Mouse (Mus musculus) embryonic facial prominence, embryonic 13.5 days (tissue): ENCODE data around the gene Efcab11. TPM values are rescaled to one million over a fixed set of nuclear protein-coding genes. Genes with fewer than 3 reads are reported as not detected.
A peak's percentile ranks its signal among the peaks of the same experiment; 100 is the strongest.

Experiments
- ATAC-seq: fragments of 200-750 bp; cut with Nextera tagmentation; 2 replicates; pipeline ENCODE4 v1.8.0; 2017; ENCODE audit warnings: low read depth; ENCODE audit not compliant: insufficient number of reproducible peaks, insufficient read depth, low FRiP score, low TSS enrichment
- H3K27ac ChIP-seq: fragments of 300-500 bp; sonication (generic); 2 replicates; pipeline ENCODE4 v1.5.1; 2015; ENCODE audit warnings: moderate library complexity, mild to moderate bottlenecking, inconsistent platforms
- H3K27me3 ChIP-seq: fragments of 300-500 bp; sonication (generic); 2 replicates; pipeline ENCODE4 v1.6.1; 2015; ENCODE audit warnings: mild to moderate bottlenecking, inconsistent platforms
- H3K36me3 ChIP-seq: fragments of 300-500 bp; sonication (generic); 2 replicates; pipeline ENCODE4 v1.6.1; 2015; ENCODE audit warnings: mild to moderate bottlenecking, inconsistent platforms
- H3K4me1 ChIP-seq: fragments of 300-500 bp; sonication (generic); 2 replicates; pipeline ENCODE4 v1.6.1; 2015; ENCODE audit warnings: inconsistent platforms
- H3K4me2 ChIP-seq: fragments of 300-500 bp; sonication (generic); 2 replicates; pipeline ENCODE4 v1.6.1; 2015; ENCODE audit warnings: moderate library complexity, mild to moderate bottlenecking, inconsistent platforms
- H3K4me3 ChIP-seq: fragments of 300-500 bp; sonication (generic); 2 replicates; pipeline ENCODE4 v1.5.1; 2015; ENCODE audit warnings: mild to moderate bottlenecking, inconsistent platforms
- H3K9ac ChIP-seq: fragments of 300-500 bp; sonication (generic); 2 replicates; pipeline ENCODE4 v1.6.1; 2015; ENCODE audit warnings: mild to moderate bottlenecking, inconsistent platforms
- H3K9me3 ChIP-seq: fragments of 300-500 bp; sonication (generic); 2 replicates; pipeline ENCODE4 v1.6.1; 2016; ENCODE audit warnings: inconsistent platforms
- WGBS: fragments of 180-500 bp; shearing (Covaris S2); methylation state at CpG from one replicate; pipeline ENCODE4 v1.1.7; 2015; ENCODE audit warnings: mixed read lengths; 5-methylcytosine and 5-hydroxymethylcytosine counted together
- polyA plus RNA-seq: library from polyadenylated mRNA; unstranded; fragments of >200 nt; fragmentation: Nextera tagmentation; extraction: Ambion mirVana; gene quantifications from 2 replicates; pipeline ENCODE4 v1.2.1, GENCODE M21; 2015

Efcab11 gene
- polyA plus RNA-seq, 1 experiment from 2014 or later = 16.8 TPM

- H3K4me2 ChIP-seq = no peak overlapping the region
- peaks cover 23% of the 10 kb centered on the region for H3K4me1 ChIP-seq
- H3K9ac ChIP-seq = no peak overlapping the region
- no peaks in the 10 kb centered on the region for H3K27me3 ChIP-seq
- H3K9me3 ChIP-seq = no peaks in the 10 kb centered on the region; the same call in 1 of the 2 replicates
- H3K27ac ChIP-seq = peak overlapping the region; percentile 57; the same call in 1 of the 2 replicates
- 45% methylated on average over 7 of the region's 7 CpGs for WGBS
- ATAC-seq = no peak
- no peak overlapping the region for H3K4me3 ChIP-seq
- H3K36me3 ChIP-seq = no peaks in the 10 kb centered on the region
Observed at GRCm38 (mm10) chr12:99794792-99795620, 89.2 kb downstream of the Efcab11 start.

- no peaks in the 10 kb centered on the region; the same call in 1 of the 2 replicates for H3K9me3 ChIP-seq
- no peak overlapping the region for H3K9ac ChIP-seq
- H3K4me2 ChIP-seq = no peak overlapping the region
- no peak overlapping the region; the same call in 1 of the 2 replicates for H3K27ac ChIP-seq
- no peaks in the 10 kb centered on the region for H3K36me3 ChIP-seq
- WGBS = 78% methylated on average over 4 of the region's 4 CpGs
- ATAC-seq = no peak
- no peaks in the 10 kb centered on the region for H3K27me3 ChIP-seq
- H3K4me1 ChIP-seq = peaks cover 23% of the 10 kb centered on the region
- no peak overlapping the region for H3K4me3 ChIP-seq
Observed at GRCm38 (mm10) chr12:99794158-99794515, 90.1 kb downstream of the Efcab11 start.

DNA sequence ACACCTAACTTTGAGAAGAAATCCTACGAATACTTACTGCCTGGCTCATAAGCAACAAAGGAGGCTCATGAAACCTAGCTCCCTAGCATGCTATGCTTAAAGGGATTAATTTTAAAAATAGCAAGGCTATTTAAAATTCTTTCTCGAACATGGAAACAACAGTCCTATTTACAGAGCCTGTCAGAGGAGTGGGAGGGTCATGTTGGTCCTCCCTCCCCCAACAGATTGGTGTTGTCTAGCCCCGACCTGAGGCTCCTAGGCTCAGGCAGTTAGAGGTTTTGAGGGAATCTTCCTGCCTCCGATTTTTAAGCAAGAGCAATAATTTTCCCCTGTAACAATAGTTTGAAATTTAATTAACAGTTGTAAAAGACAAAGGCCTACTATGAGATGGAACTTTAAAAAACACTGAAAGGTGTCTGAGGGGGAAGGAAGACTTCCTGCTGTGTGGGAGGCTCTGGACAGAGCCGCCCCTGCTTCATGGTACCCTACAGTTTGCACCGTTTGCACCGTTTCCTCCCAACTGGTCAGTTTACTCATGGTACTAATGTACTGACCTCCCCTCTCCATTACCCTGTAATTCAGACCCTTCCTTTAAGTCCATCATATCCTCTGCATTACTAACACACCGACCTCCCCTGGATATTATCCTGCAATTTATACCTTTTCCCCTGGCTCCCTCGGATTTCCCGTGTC lies 90.6 kb downstream of the Efcab11 start:
- Histone ChIP-seq H3K27me3 (no peaks in the 10 kb centered on the region), H3K4me2 (no peak overlapping the region), H3K36me3 (no peaks in the 10 kb centered on the region), H3K27ac (peak overlapping the region; percentile 45; the same call in 1 of the 2 replicates), H3K4me1 (peaks cover 23% of the 10 kb centered on the region), H3K9me3 (no peaks in the 10 kb centered on the region), H3K9ac (no peak overlapping the region), H3K4me3 (no peak overlapping the region)
- 35% methylated on average over 10 of the region's 10 CpGs for WGBS
- no peak for ATAC-seq

- Histone ChIP-seq H3K36me3 (no peaks in the 10 kb centered on the region), H3K27ac (no peak overlapping the region), H3K9ac (no peak overlapping the region), H3K9me3 (no peaks in the 10 kb centered on the region), H3K4me3 (no peak overlapping the region), H3K4me1 (peaks cover 14% of the 10 kb centered on the region), H3K4me2 (no peak overlapping the region), H3K27me3 (no peaks in the 10 kb centered on the region)
- no peak for ATAC-seq
- 70% methylated on average over 5 of the region's 5 CpGs for WGBS
Observed at GRCm38 (mm10) chr12:99789283-99789960, 94.8 kb downstream of the Efcab11 start.

GRCm38 (mm10) chr12:99781774-99782173 lies 102.5 kb downstream of the Efcab11 start:
- no peak overlapping the region for H3K27ac ChIP-seq
- WGBS = 63% methylated on average over 5 of the region's 5 CpGs
- H3K27me3 ChIP-seq = no peaks in the 10 kb centered on the region
- no peak overlapping the region for H3K4me2 ChIP-seq
- H3K4me1 ChIP-seq = peaks cover 2% of the 10 kb centered on the region; the same call in 1 of the 2 replicates
- H3K9me3 ChIP-seq = no peaks in the 10 kb centered on the region
- no peak for ATAC-seq
- H3K9ac ChIP-seq = no peak overlapping the region
- H3K4me3 ChIP-seq = no peak overlapping the region
- H3K36me3 ChIP-seq = no peaks in the 10 kb centered on the region

GRCm38 (mm10) chr12:99780396-99780795 lies 103.8 kb downstream of the Efcab11 start:
- Histone ChIP-seq H3K4me2 (no peak overlapping the region), H3K36me3 (no peaks in the 10 kb centered on the region), H3K4me3 (no peak overlapping the region), H3K9ac (no peak overlapping the region), H3K4me1 (peaks cover 9% of the 10 kb centered on the region; the same call in 1 of the 2 replicates), H3K27ac (no peak overlapping the region), H3K27me3 (no peaks in the 10 kb centered on the region), H3K9me3 (no peaks in the 10 kb centered on the region)
- ATAC-seq = no peak
- 79% methylated on average over 3 of the region's 3 CpGs for WGBS

DNA sequence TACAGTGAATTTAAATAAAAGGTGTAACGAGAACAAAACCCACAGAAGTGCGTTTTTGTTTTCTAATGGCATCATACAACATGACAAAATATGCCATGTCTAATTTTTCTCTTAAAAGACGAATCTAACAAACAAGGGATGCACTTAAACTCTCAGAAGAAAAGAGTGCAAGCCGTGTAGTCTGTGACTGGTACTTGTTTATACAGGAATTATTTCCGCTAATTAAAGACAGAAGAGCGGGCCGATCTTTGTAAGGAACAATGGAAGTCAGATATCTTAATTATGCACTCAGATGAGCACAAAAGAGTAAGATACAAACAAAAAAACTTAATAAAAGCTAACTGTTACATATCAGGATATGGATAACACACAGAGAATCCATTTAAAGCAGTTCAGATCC lies 104.3 kb downstream of the Efcab11 start:
- 41% methylated on average over 7 of the region's 7 CpGs for WGBS
- no peak overlapping the region for H3K4me3 ChIP-seq
- no peak overlapping the region for H3K9ac ChIP-seq
- ATAC-seq = no peak
- no peaks in the 10 kb centered on the region for H3K27me3 ChIP-seq
- peaks cover 9% of the 10 kb centered on the region; the same call in 1 of the 2 replicates for H3K4me1 ChIP-seq
- H3K27ac ChIP-seq = no peak overlapping the region
- no peaks in the 10 kb centered on the region for H3K9me3 ChIP-seq
- H3K36me3 ChIP-seq = no peaks in the 10 kb centered on the region
- H3K4me2 ChIP-seq = no peak overlapping the region

GRCm38 (mm10) chr12:99776497-99777139 lies 107.6 kb downstream of the Efcab11 start:
- Histone ChIP-seq H3K4me3 (no peak overlapping the region), H3K27ac (no peak overlapping the region), H3K9ac (no peak overlapping the region), H3K4me2 (no peak overlapping the region), H3K27me3 (no peaks in the 10 kb centered on the region), H3K9me3 (no peaks in the 10 kb centered on the region), H3K4me1 (peaks cover 9% of the 10 kb centered on the region; the same call in 1 of the 2 replicates), H3K36me3 (no peaks in the 10 kb centered on the region)
- no peak for ATAC-seq
- WGBS = 61% methylated on average over 8 of the region's 8 CpGs

DNA sequence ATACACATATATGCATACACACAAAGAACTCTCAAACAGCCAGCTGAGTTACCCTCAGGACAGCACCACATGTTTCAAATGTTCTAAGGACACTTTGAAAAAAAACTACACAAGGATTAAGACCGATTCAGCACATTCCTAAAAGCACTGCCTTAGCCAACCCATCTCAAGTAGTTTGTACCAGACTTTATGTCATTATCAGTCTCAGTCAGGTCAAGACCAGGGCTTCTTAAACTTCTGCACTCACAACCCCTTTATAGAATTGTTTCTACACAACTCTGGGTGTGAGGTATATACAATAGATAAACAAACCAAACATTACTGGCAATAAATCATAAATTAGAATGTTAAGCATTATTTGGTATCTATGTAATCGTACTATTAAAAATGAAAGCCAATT lies 109.4 kb downstream of the Efcab11 start:
- Histone ChIP-seq H3K9ac (no peak overlapping the region), H3K36me3 (no peaks in the 10 kb centered on the region), H3K4me2 (no peak overlapping the region), H3K9me3 (no peaks in the 10 kb centered on the region), H3K4me1 (peaks cover 9% of the 10 kb centered on the region; the same call in 1 of the 2 replicates), H3K27ac (no peak overlapping the region), H3K4me3 (no peak overlapping the region), H3K27me3 (no peaks in the 10 kb centered on the region)
- 72% methylated on average over 2 of the region's 2 CpGs for WGBS
- no peak for ATAC-seq

DNA sequence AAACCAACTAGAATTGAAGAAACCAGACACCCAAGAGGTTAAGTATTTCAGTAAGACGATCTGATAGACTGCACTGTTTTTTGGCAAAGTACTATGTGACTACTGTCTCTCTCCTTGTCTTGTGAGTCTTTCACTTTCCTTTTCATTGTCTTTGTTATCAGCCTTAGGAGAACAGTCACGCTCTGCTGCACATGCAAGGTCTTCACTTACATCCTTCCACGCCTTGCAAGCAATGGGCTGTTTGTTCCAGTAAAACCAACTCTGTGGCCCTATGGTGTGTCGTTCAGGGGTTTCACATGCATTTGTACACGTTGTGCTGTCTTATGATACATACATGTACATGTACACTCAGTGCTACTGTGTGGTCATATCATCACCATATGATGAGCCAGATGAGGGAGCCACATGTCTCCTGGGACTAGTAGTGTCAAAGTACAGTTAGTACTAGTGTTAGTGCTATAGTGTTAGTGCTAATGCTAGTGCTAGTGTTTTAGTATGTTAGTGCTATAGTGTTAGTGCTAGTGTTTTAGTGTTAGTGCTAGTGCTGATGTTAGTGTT lies 110.5 kb downstream of the Efcab11 start:
- H3K27ac ChIP-seq = no peak overlapping the region
- no peak overlapping the region for H3K4me2 ChIP-seq
- H3K4me3 ChIP-seq = no peak overlapping the region
- WGBS = 67% methylated on average over 5 of the region's 5 CpGs
- peaks cover 9% of the 10 kb centered on the region; the same call in 1 of the 2 replicates for H3K4me1 ChIP-seq
- H3K9me3 ChIP-seq = no peaks in the 10 kb centered on the region
- no peak overlapping the region for H3K9ac ChIP-seq
- ATAC-seq = no peak
- no peaks in the 10 kb centered on the region for H3K27me3 ChIP-seq
- H3K36me3 ChIP-seq = no peaks in the 10 kb centered on the region

GRCm38 (mm10) chr12:99771018-99771417 lies 113.2 kb downstream of the Efcab11 start:
- H3K4me1 ChIP-seq = no peaks in the 10 kb centered on the region
- no peak overlapping the region for H3K4me3 ChIP-seq
- no peaks in the 10 kb centered on the region for H3K36me3 ChIP-seq
- no peaks in the 10 kb centered on the region for H3K27me3 ChIP-seq
- H3K9me3 ChIP-seq = no peaks in the 10 kb centered on the region
- H3K4me2 ChIP-seq = no peak overlapping the region
- H3K27ac ChIP-seq = no peak overlapping the region
- WGBS = 85% methylated on average over 7 of the region's 7 CpGs
- no peak overlapping the region for H3K9ac ChIP-seq
- ATAC-seq = no peak
